Mouse (Mus musculus) hematopoietic stem cell, adult 5-6 weeks (primary cell): ENCODE measurements at regions not wholly inside any gene's neighbourhood (a gene's known extent, or its start where the extent isn't known, plus 50 kb on each side); places are given as distances from the start of the nearest gene placed in this dataset.
A peak's percentile ranks its signal among the peaks of the same experiment; 100 is the strongest.
"Not testable (repeated sequence)": the region's sequence is repeated elsewhere in the genome, so short reads cannot be mapped to it uniquely, and the experiment has no call there.

Experiments used
- ATAC-seq, 2 experiments: fragments of 125-278 bp in 1 of 2; replicated peaks in 1 of 2; 2 replicates each; pipeline ENCODE4 v1.8.0; 2016 to 2017; ENCODE audit warnings: inconsistent platforms in 2 of 2, mild to moderate bottlenecking in 2 of 2, moderate number of reproducible peaks in 2 of 2, low read depth in 1 of 2, moderate TSS enrichment in 1 of 2; ENCODE audit not compliant: low FRiP score in 2 of 2, poor library complexity in 2 of 2, severe bottlenecking in 2 of 2, insufficient read depth in 1 of 2, low TSS enrichment in 1 of 2

DNA sequence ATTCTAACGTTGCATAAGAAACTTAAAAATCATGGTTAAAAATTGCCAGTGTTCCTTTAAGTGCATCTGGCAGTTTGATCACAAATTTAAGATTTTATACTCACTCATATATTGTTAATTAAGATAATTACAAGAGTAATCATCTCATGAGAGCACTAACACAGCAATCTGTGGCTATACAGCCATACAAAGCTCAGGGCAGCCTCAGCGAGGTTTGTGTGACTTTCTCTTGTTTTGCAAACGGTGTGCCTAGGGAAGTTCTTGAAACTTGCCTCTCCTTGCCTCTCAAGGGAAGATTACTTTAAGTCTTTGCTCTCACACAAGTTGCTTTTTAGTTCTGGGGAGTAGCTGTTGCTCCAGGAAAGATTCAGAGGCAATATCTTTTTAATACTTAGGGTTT lies 58.1 kb upstream of the Slc1a4 start:
- ATAC-seq = no peak

DNA sequence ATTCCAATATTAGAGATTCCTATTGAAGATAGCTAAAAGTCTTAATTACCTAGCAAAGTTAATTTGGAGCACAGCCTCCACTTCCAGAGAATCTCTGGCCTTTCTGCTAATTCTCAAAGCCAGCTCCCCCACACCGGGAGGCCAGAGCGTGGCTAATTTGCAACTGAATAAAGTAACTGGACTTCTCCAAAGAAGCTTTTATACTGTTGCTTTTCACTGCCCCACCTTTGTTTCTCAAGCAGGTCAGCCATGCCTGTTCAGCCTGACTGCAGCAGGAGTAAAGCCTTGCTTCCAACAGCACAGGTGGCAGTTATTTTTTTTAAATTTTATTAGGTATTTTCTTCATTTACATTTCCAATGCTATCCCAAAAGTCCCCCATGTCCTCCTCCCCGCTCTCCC lies 60.8 kb upstream of the Slc1a4 start:
- not testable (repeated sequence) for ATAC-seq

DNA sequence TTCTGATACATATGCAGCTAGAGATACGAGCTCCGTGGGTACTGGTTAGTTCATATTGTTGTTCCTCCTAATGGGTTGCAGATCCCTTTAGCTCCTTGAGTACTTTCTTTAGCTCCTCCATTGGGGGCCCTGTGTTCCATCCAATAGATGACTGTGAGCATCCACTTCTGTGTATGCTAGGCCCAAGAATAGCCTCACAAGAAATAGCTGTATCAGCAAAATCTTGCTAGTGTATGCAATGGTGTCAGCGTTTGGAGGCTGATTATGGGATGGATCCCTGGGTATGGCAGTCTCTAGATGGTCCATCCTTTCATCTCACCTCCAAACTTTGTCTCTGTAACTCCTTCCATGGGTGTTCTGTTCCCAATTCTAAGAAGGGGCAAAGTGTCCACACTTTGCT lies 61.3 kb upstream of the Slc1a4 start:
- ATAC-seq = not testable (repeated sequence)

DNA sequence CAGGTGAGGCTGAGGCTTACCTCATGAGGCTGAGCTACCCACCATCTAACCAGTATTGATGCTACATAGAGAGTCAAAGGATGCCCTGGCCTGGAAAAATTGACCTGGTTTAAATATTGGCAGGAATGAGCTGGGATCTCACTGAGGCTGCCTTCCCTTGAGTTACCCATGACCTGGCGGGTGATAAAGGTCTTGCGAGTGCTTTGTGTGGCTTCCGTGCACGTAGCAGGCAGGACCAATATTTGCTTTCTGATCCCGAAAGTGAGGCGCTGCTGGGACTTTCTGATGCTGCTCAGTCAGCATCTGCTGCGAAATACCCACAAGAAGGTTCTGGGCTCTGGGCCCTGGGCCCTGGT lies 63.3 kb upstream of the Slc1a4 start:
- no peak for ATAC-seq

DNA sequence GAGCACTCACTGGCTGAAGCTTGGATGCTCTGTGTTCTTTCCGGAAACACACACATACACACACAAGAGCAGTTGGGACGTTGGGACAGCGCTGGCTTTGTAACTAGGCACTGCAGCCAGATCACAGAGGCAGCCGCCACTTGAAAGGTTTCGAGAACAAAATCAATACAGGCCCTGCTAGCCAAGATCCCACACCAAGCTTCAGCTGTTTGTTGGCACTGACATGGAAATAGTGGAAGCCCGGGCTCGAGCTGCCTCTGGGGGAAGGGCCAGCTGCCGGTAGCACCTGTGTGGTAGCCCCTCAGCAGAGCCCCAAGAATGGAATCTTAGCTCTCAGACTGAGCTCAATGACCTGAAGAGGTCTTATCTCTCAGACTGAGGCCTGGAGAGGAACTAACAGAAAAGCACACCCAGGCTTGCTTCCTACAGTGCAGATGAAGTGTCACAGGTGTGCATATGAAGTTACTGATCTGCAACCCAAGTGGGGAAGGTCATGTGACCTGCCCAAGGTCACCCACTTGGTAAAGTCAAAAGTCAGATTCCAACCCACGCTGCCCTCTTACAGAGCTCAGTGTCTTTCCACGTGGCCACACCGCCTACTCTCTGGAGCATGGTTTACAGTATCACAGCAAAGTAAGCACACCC lies 63.8 kb upstream of the Slc1a4 start:
- no peak for ATAC-seq

DNA sequence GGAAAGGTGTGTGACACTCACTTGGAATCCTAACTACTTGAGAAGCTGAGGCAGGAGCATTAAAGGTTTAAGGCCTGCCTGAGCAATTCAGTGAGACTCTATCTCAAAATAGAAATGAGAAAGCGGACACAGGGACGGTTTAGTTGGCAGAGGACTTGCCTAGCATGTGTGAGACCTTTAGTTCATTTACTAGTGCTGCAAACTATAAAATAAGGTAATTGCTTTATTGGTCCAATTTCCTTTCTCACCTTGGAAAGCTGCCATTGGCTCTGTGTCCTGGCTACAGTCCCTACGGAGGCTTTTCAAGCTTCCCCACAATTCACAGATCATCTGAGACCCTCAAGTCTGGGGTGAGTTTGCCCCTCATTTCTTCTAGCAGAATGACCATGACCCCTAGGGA lies 64.4 kb upstream of the Slc1a4 start:
- ATAC-seq = no peak

DNA sequence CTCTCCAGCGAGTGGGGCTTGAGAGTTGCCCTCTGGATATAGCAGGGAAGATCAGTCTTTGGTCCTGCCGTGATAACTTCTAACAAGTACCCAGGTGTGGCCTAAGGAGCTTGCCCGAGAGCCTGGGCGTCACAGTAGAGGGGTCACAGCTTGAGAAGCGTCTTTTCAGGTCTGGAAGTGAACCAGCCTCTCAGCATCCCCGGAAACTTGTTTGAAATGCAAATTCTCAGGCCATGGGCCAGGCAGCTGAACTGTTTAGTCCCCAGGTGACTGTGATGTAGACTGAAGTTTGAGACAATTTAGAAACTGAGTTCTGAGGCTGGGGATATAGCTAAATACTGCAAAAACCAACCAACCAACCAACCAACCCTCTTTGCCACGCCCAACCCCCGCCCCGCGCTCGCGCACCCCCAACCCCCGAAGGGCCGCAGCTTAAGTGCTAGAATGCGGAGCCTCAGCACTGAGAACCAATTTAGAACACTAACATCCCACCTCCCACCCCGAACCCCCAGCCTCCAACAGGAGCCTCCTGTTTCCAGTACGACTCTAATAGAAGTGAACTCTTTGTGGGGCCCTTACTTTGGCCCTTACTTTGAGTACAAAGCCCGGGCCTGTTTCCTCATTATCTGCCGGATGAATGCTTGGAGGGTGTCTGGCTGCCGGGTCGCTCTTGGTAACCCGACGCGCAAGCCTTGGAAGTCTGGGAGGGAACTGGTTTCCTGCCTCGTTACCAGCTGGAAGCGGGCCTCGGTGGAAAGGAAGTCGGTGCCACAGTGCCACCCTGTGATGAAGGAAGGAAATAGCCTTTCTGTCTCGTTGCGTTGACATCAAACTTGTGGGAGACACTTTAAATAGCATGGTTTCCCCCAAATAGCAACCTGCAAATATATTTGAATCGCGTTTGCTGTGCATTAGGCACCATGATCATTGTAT lies 68.1 kb upstream of the Slc1a4 start:
- ATAC-seq = peak; percentile 17 to 59; a peak in 3 of 4 replicates

DNA sequence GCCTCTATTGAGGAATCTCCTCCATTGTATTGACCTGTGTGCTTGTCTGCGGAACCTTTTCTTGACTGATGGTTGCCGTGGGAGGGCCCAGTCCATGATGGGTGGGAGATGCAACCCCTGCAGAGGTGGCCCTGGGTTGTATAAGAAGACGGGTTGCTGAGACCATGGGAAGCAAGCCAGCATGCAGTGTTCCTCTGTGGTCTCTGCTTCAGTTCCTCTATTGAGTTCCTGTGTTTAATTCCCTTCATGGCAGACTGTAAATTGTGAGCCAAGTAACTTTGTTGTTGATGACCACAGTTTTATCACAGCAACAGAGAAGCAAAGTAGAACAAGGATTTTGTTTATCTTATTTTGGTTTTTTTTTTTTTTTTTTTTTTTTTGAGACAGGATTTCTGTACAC lies 70.9 kb upstream of the Slc1a4 start:
- ATAC-seq = peak; percentile 69 to 74

DNA sequence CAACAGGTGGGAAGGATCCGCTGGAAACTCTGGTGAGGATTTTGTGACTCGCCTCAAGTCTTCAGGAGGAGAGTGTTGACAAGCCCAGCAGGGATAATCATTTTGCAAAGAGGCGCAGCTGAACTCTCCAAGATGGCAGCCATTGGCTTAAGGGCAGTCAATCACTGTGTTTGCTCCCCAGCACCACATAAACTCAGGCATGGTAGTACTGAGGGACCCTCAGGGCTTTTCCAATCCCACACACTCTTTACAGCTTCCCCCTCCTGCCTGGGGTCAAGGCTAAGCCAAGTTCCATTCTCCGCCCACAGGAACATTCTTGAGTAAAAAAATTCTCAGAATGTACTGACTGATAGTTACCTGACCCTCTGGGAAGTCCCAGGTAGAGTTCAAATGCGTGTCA lies 72.0 kb upstream of the Slc1a4 start:
- ATAC-seq = no peak

DNA sequence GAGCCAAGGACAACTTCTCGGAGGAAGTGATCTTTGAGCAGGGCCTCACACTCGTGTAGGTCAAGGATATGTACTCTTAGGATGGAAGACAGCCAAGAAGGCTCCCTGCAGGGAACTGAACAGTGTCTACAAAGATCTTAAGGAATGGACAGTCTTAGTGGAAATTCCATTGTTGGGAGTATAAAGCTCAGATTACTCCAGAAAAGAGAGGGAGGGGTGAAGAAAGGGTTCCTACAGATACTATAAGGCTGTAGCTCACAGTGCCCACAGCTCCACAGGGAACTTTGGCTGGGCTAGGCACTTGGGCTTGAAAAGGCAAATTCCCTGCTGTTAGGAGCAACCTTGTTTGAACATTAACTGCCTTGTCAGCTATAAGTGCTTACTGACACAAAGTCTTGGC lies 85.6 kb upstream of the Slc1a4 start:
- ATAC-seq = no peak

DNA sequence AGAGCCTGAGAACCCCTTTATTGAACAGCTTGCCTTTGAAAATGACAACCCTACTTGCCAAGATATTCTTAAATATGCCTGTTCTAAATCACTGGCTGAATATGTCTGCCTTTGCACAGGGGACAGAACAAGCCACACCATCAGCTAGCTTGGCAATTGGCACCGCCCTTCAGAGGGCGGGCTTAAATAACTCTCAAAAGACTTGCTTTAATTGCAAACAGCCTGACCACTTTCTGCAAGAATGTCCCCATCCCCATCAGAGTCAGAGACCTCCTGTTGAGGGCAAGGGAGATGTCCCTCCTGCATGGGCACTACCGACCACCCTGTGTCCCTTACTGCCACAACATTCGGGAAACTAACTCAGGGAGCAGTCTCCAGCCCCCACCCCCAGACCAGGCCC lies 88.4 kb upstream of the Slc1a4 start:
- ATAC-seq = no peak

DNA sequence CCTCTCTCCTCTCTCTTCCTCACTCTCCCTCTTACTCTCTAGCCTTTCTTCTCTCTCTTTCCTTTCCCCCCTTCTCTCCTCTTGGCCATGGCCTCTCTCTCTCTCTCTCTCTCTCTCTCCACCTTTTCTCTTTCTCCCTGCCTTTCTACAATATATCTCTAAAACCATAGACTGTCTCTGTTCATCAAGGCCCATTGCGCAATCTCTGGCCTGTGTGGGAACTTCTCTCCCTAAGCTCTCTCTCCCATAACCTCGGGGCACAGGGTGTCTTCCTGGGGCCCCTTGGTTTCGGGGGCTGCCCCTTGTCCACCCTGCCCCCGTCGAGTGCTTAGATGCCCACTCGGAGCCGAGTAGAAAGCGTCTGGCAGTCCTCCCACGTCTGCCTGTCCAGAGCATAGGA lies 103.5 kb upstream of the Slc1a4 start:
- ATAC-seq = no peak

DNA sequence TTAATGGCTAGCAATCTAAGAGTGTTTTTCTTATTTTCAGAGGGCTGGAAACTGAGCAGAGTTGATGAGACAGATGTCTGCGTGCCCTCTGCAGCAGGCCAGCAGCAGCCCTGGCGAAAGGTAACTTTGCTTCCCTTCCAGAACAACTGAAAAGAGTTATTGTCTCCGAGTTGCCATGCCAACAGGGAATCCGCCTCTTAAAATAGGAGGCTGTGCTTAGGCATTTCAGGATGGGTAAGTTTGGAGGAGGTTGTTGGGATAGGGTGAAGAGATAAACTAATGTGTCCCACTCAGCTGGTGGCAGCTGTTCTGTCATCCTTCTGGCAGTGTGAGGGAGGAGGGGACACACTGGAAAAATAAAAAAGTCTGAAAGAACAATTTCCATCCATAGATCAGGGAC lies 100.6 kb upstream of the Sertad2 start:
- ATAC-seq = no peak

DNA sequence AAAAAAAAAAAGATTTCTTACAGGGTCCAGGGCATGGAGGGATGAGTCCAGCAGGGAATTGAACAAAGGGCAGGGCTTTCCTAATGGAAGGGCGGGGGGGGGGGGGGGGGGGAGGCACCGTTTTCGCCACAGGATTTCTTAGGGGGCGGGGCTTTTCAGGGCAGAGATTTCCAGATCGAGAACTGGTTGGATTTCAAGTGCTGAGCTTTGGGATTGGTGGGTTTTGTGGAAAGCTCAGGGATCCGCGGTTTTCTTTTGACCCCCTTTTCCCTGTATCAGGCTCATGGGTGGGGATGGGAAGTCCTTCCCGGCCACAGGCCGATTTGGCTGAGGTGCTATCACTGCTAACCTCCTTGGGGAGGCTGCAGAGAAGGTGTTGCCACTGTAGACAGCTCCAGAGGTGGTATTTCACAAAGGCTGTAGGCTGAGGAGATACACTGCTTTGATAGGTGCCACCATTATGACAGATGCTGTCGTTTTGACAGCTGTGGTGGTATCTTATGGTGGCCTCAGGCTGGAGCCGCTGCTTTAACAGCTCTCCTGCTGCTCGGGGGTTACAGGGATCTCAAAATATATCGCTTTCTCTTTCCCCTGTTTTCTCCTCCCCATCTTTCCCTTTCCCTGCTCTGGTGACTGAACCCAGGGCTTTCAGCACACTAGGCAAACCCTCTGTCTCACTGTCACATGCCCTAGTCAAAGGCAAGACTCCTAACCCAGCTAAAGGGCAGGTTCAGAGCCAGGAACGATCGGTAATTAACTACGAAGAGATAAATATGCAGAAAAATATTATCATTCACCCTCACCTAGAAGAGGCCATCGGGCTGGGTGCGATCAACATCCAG lies 97.8 kb upstream of the Sertad2 start:
- ATAC-seq = peak; percentile 16 to 20; a peak in 2 of 4 replicates

DNA sequence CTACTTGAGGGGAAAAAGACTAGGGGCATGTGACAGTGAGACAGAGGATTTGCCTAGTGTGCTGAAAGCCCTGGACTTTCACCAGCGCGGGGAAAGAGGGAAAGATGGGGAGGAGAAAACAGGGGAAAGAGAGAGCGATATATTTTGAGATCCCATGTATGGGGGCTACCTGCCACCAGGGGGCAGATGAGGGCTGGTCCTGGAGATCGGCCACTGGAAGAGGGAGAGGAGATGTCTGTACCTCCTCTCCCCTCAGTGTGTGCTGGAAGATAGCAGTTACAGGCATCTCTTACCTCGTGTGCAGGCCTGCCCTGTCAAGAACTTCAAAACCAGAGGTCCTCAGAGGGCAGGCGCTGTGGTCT lies 97.2 kb upstream of the Sertad2 start:
- peak; percentile 80 to 85 for ATAC-seq

DNA sequence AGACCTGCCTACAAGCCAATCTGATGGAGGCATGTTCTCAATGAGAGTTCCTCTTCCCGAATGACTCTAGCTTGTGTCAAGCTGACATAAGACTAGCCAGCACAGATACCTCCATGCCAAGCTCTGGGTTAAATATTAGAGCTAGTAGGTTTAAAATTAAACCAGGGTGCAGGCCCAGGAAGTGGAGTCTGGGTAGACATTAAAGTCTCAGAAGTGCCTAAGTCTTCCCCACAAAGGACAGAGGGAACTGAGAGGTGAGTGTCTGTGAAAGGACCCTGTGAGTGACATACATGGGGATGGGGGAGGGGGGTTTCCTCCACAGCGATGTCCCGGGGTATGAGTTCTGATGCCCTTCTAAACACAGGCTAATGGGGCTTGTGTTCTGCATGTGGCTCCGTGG lies 90.2 kb upstream of the Sertad2 start:
- no peak for ATAC-seq

DNA sequence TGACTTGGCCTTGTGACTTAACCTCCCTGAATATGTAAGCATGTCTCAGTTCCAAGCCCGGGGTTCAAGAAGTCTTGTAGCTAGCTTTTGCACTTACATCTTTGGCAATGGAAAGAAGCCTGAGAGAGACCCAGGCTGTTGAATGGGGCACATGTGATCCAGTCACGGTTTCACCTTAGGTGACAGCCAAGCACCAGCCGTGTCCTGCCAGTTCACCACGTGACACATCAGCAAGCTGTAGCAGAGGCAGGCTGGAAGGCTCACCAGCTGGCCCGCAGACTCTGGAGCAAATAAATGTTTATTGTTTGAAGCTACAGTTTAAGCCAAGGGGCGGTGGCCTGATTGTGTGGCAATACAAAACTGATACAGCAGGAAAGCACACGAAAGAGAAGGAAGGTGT lies 89.3 kb upstream of the Sertad2 start:
- no peak for ATAC-seq
